Mouse (Mus musculus): ENCODE data around the gene Negr1.
A peak's percentile ranks its signal among the peaks of the same experiment; 100 is the strongest.

The Negr1 gene

GRCm38 (mm10) chr3:156561524-156562423, at the start of gene Negr1:
TSS of gene Negr1 (plus strand) at chr3:156561794.
- peak; percentile 81 for DNase-seq (ENCODE audit: low read depth)

- no peak for DNase-seq (ENCODE audit: low read depth)
Measured at GRCm38 (mm10) chr3:156526461-156526933, 35.1 kb upstream of the Negr1 start.

- DNase-seq (ENCODE audit: low read depth): no peak
Measured at GRCm38 (mm10) chr3:156527231-156527995, 34.2 kb upstream of the Negr1 start.

- DNase-seq (ENCODE audit: low read depth): no peak
Measured at GRCm38 (mm10) chr3:156559441-156559825, 2.2 kb upstream of the Negr1 start.

- peak; percentile 9 for DNase-seq (ENCODE audit: low read depth)
Measured at GRCm38 (mm10) chr3:156559826-156560471, 1.6 kb upstream of the Negr1 start.

GRCm38 (mm10) chr3:156560766-156561165, 828 bp upstream of the Negr1 start:
- DNase-seq (ENCODE audit: low read depth): peak; percentile 89

- DNase-seq (ENCODE audit: low read depth): peak; percentile 8
Measured at GRCm38 (mm10) chr3:156562424-156562785, 811 bp downstream of the Negr1 start.

- DNase-seq (ENCODE audit: low read depth): no peak
Measured at GRCm38 (mm10) chr3:156562796-156563195, 1.2 kb downstream of the Negr1 start.

- DNase-seq (ENCODE audit: low read depth): no peak
Measured at GRCm38 (mm10) chr3:156563353-156563752, 1.8 kb downstream of the Negr1 start.

GRCm38 (mm10) chr3:156573465-156573864, 11.9 kb downstream of the Negr1 start:
- no peak for DNase-seq (ENCODE audit: low read depth)

- DNase-seq (ENCODE audit: low read depth): peak; percentile 30
Measured at GRCm38 (mm10) chr3:156576292-156576691, 14.7 kb downstream of the Negr1 start.

- no peak for DNase-seq (ENCODE audit: low read depth)
Measured at GRCm38 (mm10) chr3:156590612-156591011, 29.0 kb downstream of the Negr1 start.

GRCm38 (mm10) chr3:156591125-156591524, 29.5 kb downstream of the Negr1 start:
- DNase-seq (ENCODE audit: low read depth): no peak

GRCm38 (mm10) chr3:156606846-156607245, 45.3 kb downstream of the Negr1 start:
- DNase-seq (ENCODE audit: low read depth): peak; percentile 52

GRCm38 (mm10) chr3:156619921-156620320, 58.3 kb downstream of the Negr1 start:
- no peak for DNase-seq (ENCODE audit: low read depth)

GRCm38 (mm10) chr3:156628594-156628993, 67.0 kb downstream of the Negr1 start:
- DNase-seq (ENCODE audit: low read depth): no peak

- no peak for DNase-seq (ENCODE audit: low read depth)
Measured at GRCm38 (mm10) chr3:156632942-156633341, 71.3 kb downstream of the Negr1 start.

- DNase-seq (ENCODE audit: low read depth): no peak
Measured at GRCm38 (mm10) chr3:156639382-156639781, 77.8 kb downstream of the Negr1 start.

- peak; percentile 83 for DNase-seq (ENCODE audit: low read depth)
Measured at GRCm38 (mm10) chr3:156643710-156644363, 82.2 kb downstream of the Negr1 start.

- DNase-seq (ENCODE audit: low read depth): no peak
Measured at GRCm38 (mm10) chr3:156648378-156648777, 86.8 kb downstream of the Negr1 start.

GRCm38 (mm10) chr3:156662553-156662952, 101.0 kb downstream of the Negr1 start:
- DNase-seq (ENCODE audit: low read depth): no peak

- no peak for DNase-seq (ENCODE audit: low read depth)
Measured at GRCm38 (mm10) chr3:156672560-156672959, 111.0 kb downstream of the Negr1 start.

All from NIH3T3 (cell line).